Mouse (Mus musculus) liver, adult 2 months (tissue): Measurements from ENCODE around the gene Tnfrsf22. TPM values are rescaled to one million over a fixed set of nuclear protein-coding genes. Genes with fewer than 3 reads are reported as not detected.

Source experiments
- DNase-seq: peaks from one replicate; pipeline ENCODE4 v3.0.0-alpha.2; 2011; ENCODE audit warnings: low read depth, low spot score; ENCODE audit errors: extremely low read depth
- H3K27ac ChIP-seq: fragments of 200-500 bp; replicated peaks from 2 replicates; pipeline ENCODE4 v1.5.1; 2012; ENCODE audit warnings: low read depth, mild to moderate bottlenecking, control low read depth, inconsistent platforms, low read length; ENCODE audit not compliant: insufficient read depth
- H3K27me3 ChIP-seq: fragments of 200-500 bp; 2 replicates; pipeline ENCODE4 v1.6.1; 2012; ENCODE audit warnings: mild to moderate bottlenecking, moderate library complexity, low read length, inconsistent platforms; ENCODE audit not compliant: control insufficient read depth, insufficient read depth
- H3K36me3 ChIP-seq: fragments of 200-500 bp; 2 replicates; pipeline ENCODE4 v1.6.1; 2012; ENCODE audit warnings: low read length, inconsistent platforms; ENCODE audit not compliant: control insufficient read depth, insufficient read depth
- H3K4me1 ChIP-seq: fragments of 200-500 bp; 2 replicates; pipeline ENCODE4 v1.6.1; 2011; ENCODE audit warnings: low read length; ENCODE audit not compliant: control insufficient read depth, insufficient read depth
- H3K4me3 ChIP-seq: fragments of 200-500 bp; 2 replicates; pipeline ENCODE4 v1.5.1; 2011; ENCODE audit warnings: low read depth, mild to moderate bottlenecking, control low read depth, low read length, moderate library complexity; ENCODE audit not compliant: insufficient read depth
- H3K79me2 ChIP-seq: fragments of 200-500 bp; 2 replicates; pipeline ENCODE4 v1.6.1; 2012; ENCODE audit warnings: inconsistent platforms, mild to moderate bottlenecking, low read length, moderate library complexity; ENCODE audit not compliant: control insufficient read depth, insufficient read depth
- H3K9ac ChIP-seq: fragments of 200-500 bp; 2 replicates; pipeline ENCODE4 v1.6.1; 2012; ENCODE audit warnings: low read depth, mild to moderate bottlenecking, control low read depth, inconsistent platforms, low read length
- CTCF ChIP-seq: fragments of 200-500 bp; IDR thresholded peaks from 2 replicates; pipeline ENCODE4 v1.5.1; 2011; ENCODE audit warnings: low read depth, low read length, control low read depth
- POLR2A ChIP-seq: fragments of 200-500 bp; IDR thresholded peaks from 2 replicates; pipeline ENCODE4 v1.6.1; 2011; ENCODE audit warnings: low read length, control low read depth; ENCODE audit not compliant: insufficient read depth; ENCODE audit errors: extremely low read depth
- WGBS: fragments of 180-500 bp; shearing (Covaris S2); methylation state at CpG from one replicate; pipeline ENCODE4 v1.1.7; 2018; 5-methylcytosine and 5-hydroxymethylcytosine counted together
- polyA plus RNA-seq: library from polyadenylated mRNA; depleted of rRNA; stranded (reverse); fragments of >200 nt; gene quantifications from 2 replicates; pipeline ENCODE4 v1.2.3, GENCODE M21; 2012
- total RNA-seq: library from RNA; depleted of rRNA; stranded (reverse); fragments of >200 nt; gene quantifications from 2 replicates; pipeline ENCODE4 v1.2.3, GENCODE M21; 2014

Tnfrsf22 gene
- total and polyA plus RNA-seq, 2 experiments, result 0.37 to 0.93 TPM

DNA sequence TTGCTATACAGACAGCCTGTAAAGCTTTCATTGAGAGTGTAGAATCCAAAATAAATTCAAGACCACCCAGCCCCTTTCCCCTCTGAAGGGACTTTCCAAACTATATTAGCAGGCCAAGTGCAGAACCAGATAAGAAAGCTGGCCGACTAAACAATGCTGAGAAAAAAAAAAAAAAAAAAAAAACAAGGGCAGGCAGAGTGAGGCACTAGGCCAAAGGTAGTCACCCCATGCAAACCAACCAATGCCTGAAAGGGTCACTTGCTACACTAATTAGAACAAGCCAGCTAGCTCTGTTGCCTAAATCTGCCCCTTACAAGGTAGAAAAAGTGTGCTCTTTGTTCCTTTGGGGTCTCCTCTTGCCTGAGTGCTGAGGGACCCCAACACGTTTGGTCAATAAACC lies 44.6 kb downstream of the Tnfrsf22 start:
- H3K27ac ChIP-seq, result peak overlapping the region; percentile 38; the same call in 1 of the 2 replicates
- 49% methylated on average over 2 of the region's 2 CpGs for WGBS
- TF ChIP-seq POLR2A (no peak), CTCF (no peak)

DNA sequence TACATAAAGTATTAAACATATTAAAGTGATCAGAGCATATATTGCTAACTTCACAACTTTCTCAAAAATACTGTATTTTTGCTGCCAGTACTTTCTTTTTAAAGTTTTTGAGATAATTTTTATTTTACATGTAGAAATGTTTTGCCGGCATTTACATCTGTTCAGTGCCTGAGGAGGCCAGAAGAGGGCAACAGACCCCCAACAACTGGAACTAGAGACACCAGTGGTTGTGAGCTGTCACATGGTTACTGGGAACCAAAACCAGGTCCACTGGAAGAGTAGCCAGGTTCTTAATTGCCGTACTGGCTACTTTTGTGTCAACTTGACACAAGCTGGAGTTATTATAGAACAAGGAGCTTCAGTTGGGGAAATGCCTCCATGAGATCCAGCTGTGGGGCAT lies 47.8 kb downstream of the Tnfrsf22 start:
- WGBS, result 79% methylated on average over 2 of the region's 2 CpGs
- no peak for TF ChIP-seq POLR2A
- peak; percentile 13; the same call in 1 of the 2 replicates for TF ChIP-seq CTCF

More for the DNA sequence above, 44.6 kb downstream of the Tnfrsf22 start:
- Histone ChIP-seq H3K36me3 (no peaks in the 10 kb centered on the region), H3K79me2 (no peaks in the 10 kb centered on the region), H3K4me1 (peaks cover 6% of the 10 kb centered on the region), H3K4me3 (no peak overlapping the region), H3K9ac (no peak overlapping the region), H3K27me3 (no peaks in the 10 kb centered on the region)
- peak; percentile 70 for DNase-seq

DNA sequence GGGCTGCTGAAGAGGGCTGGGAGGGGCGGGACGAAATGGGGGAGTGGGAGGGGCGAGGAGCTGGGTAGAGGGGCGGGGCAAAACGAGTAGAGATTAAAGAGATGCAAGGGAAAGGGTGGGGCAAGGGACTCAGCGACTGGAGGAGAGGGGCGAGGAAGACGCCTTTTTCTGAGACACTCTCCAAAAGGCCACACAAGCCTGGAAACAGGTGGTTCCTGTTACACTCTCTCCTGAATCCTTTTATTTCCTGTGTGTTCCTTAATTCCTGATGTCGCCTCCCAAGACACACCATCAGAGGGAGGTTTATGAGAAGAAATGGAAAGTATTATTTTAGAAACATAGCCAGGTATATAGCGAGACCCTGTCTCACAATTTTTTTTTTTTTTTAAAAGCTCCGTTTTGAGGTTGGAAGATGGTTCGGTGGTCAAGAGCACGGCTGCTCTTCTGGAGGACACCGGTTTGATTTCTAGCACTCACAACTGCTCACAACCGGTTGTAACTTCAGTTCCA lies 49.2 kb downstream of the Tnfrsf22 start:
- no peak for DNase-seq
- H3K27ac ChIP-seq, result no peak overlapping the region
- H3K9ac ChIP-seq, result no peak overlapping the region
- 14% methylated on average over 15 of the region's 15 CpGs for WGBS
- H3K27me3 ChIP-seq, result no peaks in the 10 kb centered on the region
- peaks cover 14% of the 10 kb centered on the region for H3K4me1 ChIP-seq
- peaks cover 19% of the 10 kb centered on the region; the same call in 1 of the 2 replicates for H3K79me2 ChIP-seq
- no peaks in the 10 kb centered on the region for H3K36me3 ChIP-seq
- no peak for TF ChIP-seq CTCF
- TF ChIP-seq POLR2A, result no peak
- H3K4me3 ChIP-seq, result peak overlapping the region; percentile 91

More for the DNA sequence above, 47.8 kb downstream of the Tnfrsf22 start:
- no peak overlapping the region for H3K27ac ChIP-seq
- H3K4me3 ChIP-seq, result no peak overlapping the region
- H3K36me3 ChIP-seq, result no peaks in the 10 kb centered on the region
- no peak overlapping the region for H3K9ac ChIP-seq
- H3K27me3 ChIP-seq, result no peaks in the 10 kb centered on the region
- peaks cover 14% of the 10 kb centered on the region for H3K4me1 ChIP-seq
- H3K79me2 ChIP-seq, result peaks cover 14% of the 10 kb centered on the region; the same call in 1 of the 2 replicates
- DNase-seq, result no peak

DNA sequence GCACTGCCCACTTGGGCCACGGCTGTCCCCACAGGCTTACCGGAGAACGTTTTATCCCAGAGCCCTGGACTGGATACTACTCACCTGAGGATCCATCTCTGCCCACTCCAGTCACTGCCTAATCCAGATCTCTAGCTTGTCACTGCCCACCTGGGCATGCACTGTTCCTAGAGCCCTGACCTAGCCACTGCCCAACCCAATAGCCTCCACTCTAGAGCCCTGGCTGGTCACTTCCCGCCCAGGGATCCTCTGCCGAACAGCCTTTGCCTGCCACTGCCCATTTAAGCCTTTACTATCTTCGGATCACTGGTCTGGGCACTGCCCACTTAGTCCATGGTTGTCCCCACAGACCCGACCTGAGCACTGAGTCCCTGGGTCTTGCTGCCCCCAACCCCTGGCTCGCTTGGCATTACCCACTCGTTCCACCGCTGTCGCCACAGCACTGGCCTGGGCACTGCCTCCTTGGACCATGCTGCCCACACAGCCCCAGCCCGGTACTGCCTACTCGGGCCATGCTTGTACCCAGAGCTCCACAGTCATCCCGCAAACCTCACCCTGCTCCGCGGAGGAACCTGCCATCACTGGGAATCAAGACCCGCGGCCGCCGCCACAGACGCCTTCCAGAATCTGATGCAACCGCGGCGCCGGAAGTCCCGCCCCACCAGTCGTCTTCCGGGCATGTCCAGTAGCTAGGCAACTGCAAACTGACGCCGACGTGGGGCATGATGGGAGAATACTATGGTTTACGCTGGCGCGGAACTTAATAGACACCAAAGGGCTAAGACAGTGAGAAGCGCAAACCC lies 49.8 kb downstream of the Tnfrsf22 start, which contains the start of gene Cars:
Cars (minus strand) TSS at position 663 of the 803 bp plus-strand sequence.
- Histone ChIP-seq H3K36me3 (no peaks in the 10 kb centered on the region), H3K79me2 (peaks cover 19% of the 10 kb centered on the region; the same call in 1 of the 2 replicates), H3K4me3 (peak within 1 kb of the TSS; percentile 91), H3K27ac (peak within 1 kb of the TSS; percentile 72), H3K4me1 (peaks cover 11% of the 10 kb centered on the region), H3K27me3 (no peaks in the 10 kb centered on the region), H3K9ac (peak within 1 kb of the TSS; percentile 91)
- WGBS, result under 1% methylated on average over 35 of the region's 35 CpGs
- TF ChIP-seq CTCF (no peak), POLR2A (peak; percentile 52; the same call in 1 of the 2 replicates)
- DNase-seq, result peak; percentile 93

DNA sequence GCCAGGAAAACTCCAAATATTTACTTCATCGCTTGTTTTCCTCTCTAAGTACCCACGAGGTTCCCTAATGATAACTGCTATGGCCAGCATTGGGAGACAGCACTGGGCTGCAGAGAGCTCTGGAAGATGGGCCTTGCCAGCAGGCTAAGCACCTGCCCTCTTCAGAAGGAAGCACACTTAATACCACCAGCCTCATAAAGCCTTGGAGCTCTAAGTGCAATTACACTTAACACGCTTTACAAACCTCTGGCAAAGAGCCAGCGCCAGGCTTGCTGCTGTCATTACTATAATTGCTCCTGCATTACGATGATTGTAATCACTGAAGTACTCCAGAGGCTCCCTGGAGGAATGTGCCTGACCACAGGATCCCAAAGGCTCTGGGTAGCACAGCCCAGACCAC lies 54.6 kb downstream of the Tnfrsf22 start:
- TF ChIP-seq POLR2A, result no peak
- TF ChIP-seq CTCF, result no peak
- H3K9ac ChIP-seq, result no peak overlapping the region
- H3K27ac ChIP-seq, result no peak overlapping the region
- H3K4me1 ChIP-seq, result peaks cover 11% of the 10 kb centered on the region
- no peak overlapping the region for H3K4me3 ChIP-seq
- H3K79me2 ChIP-seq, result peaks cover 24% of the 10 kb centered on the region; the same call in 1 of the 2 replicates
- H3K27me3 ChIP-seq, result no peaks in the 10 kb centered on the region
- H3K36me3 ChIP-seq, result peaks cover 2% of the 10 kb centered on the region; the same call in 1 of the 2 replicates
- WGBS, result 66% methylated on average over 5 of the region's 5 CpGs
- no peak for DNase-seq
